Mouse (Mus musculus) embryonic facial prominence, embryonic 14.5 days (tissue): Measurements from ENCODE around the gene Tmprss13. TPM values are rescaled to one million over a fixed set of nuclear protein-coding genes. Genes with fewer than 3 reads are reported as not detected.
A peak's percentile ranks its signal among the peaks of the same experiment; 100 is the strongest.

ENCODE experiments used
- ATAC-seq: fragments of 200-750 bp; cut with Nextera tagmentation; 2 replicates; pipeline ENCODE4 v1.8.0; 2017; ENCODE audit warnings: low read depth, moderate number of reproducible peaks, moderate TSS enrichment
- DNase-seq: peaks from one replicate; pipeline ENCODE4 v3.0.0-alpha.2; 2015; ENCODE audit warnings: low spot score
- H3K27ac ChIP-seq: fragments of 300-500 bp; sonication (generic); replicated peaks from 2 replicates; pipeline ENCODE4 v1.5.1; 2014; ENCODE audit warnings: low read depth, mild to moderate bottlenecking, low read length, moderate library complexity
- H3K27me3 ChIP-seq: fragments of 300-500 bp; sonication (generic); replicated peaks from 2 replicates; pipeline ENCODE4 v1.6.1; 2014; ENCODE audit warnings: low read length; ENCODE audit not compliant: control insufficient read depth, insufficient read depth
- H3K36me3 ChIP-seq: fragments of 300-500 bp; sonication (generic); 2 replicates; pipeline ENCODE4 v1.6.1; 2014; ENCODE audit warnings: low read length, mixed read lengths; ENCODE audit not compliant: control insufficient read depth, insufficient read depth
- H3K4me1 ChIP-seq: fragments of 300-500 bp; sonication (generic); 2 replicates; pipeline ENCODE4 v1.6.1; 2014; ENCODE audit warnings: antibody characterized with exemption, low read length; ENCODE audit not compliant: control insufficient read depth, insufficient read depth
- H3K4me2 ChIP-seq: fragments of 300-500 bp; sonication (generic); 2 replicates; pipeline ENCODE4 v1.6.1; 2014; ENCODE audit warnings: low read depth, mild to moderate bottlenecking, low read length, moderate library complexity, mixed read lengths
- H3K4me3 ChIP-seq: fragments of 300-500 bp; sonication (generic); 2 replicates; pipeline ENCODE4 v1.5.1; 2014; ENCODE audit warnings: low read depth, mild to moderate bottlenecking, low read length
- H3K9ac ChIP-seq: fragments of 300-500 bp; sonication (generic); 2 replicates; pipeline ENCODE4 v1.6.1; 2014; ENCODE audit warnings: low read depth, mild to moderate bottlenecking, low read length, moderate library complexity, mixed read lengths
- H3K9me3 ChIP-seq: fragments of 300-500 bp; sonication (generic); 2 replicates; pipeline ENCODE4 v1.6.1; 2016; ENCODE audit warnings: low read length; ENCODE audit not compliant: control insufficient read depth
- WGBS: fragments of 180-500 bp; shearing (Covaris S2); extraction: QIAGEN DNeasy Blood & Tissue Kit; methylation state at CpG from one replicate; pipeline ENCODE4 v1.1.7; 2014; 5-methylcytosine and 5-hydroxymethylcytosine counted together
- polyA plus RNA-seq: library from polyadenylated mRNA; unstranded; fragments of >200 nt; fragmentation: Nextera tagmentation; extraction: Ambion mirVana; gene quantifications from 2 replicates; pipeline ENCODE4 v1.2.1, GENCODE M21; 2014

The Tmprss13 gene
- polyA plus RNA-seq, 1 experiment from 2014 or later = 3.3 TPM

GRCm38 (mm10) chr9:45380411-45381251 is 61.7 kb downstream of the Tmprss13 start:
- Histone ChIP-seq H3K27ac (no peak overlapping the region), H3K9ac (no peak overlapping the region), H3K36me3 (no peaks in the 10 kb centered on the region), H3K4me2 (no peak overlapping the region), H3K27me3 (no peaks in the 10 kb centered on the region), H3K4me3 (no peak overlapping the region), H3K4me1 (no peaks in the 10 kb centered on the region), H3K9me3 (no peaks in the 10 kb centered on the region)
- 52% methylated on average over 10 of the region's 10 CpGs for WGBS
- ATAC-seq (no peak), DNase-seq (peak; percentile 19)

GRCm38 (mm10) chr9:45382336-45382735 is 63.4 kb downstream of the Tmprss13 start:
- no peak overlapping the region for H3K27ac ChIP-seq
- no peaks in the 10 kb centered on the region for H3K27me3 ChIP-seq
- H3K9me3 ChIP-seq = no peaks in the 10 kb centered on the region
- ATAC-seq (no peak), DNase-seq (no peak)
- 70% methylated on average over 5 of the region's 5 CpGs for WGBS
- no peaks in the 10 kb centered on the region for H3K36me3 ChIP-seq
- H3K9ac ChIP-seq = no peak overlapping the region
- H3K4me3 ChIP-seq = no peak overlapping the region
- no peaks in the 10 kb centered on the region for H3K4me1 ChIP-seq
- H3K4me2 ChIP-seq = no peak overlapping the region

GRCm38 (mm10) chr9:45382834-45383233 is 63.9 kb downstream of the Tmprss13 start:
- ATAC-seq = no peak
- H3K27ac ChIP-seq = no peak overlapping the region
- WGBS = 74% methylated on average over 5 of the region's 5 CpGs

GRCm38 (mm10) chr9:45383883-45384282 is 65.0 kb downstream of the Tmprss13 start:
- DNase-seq (no peak), ATAC-seq (no peak)
- no peaks in the 10 kb centered on the region for H3K4me1 ChIP-seq
- no peak overlapping the region for H3K4me2 ChIP-seq
- no peaks in the 10 kb centered on the region for H3K27me3 ChIP-seq
- H3K4me3 ChIP-seq = no peak overlapping the region
- H3K9ac ChIP-seq = no peak overlapping the region
- no peak overlapping the region for H3K27ac ChIP-seq
- 89% methylated on average over 6 of the region's 6 CpGs for WGBS
- no peaks in the 10 kb centered on the region for H3K9me3 ChIP-seq
- H3K36me3 ChIP-seq = no peaks in the 10 kb centered on the region

More at GRCm38 (mm10) chr9:45382834-45383233, 63.9 kb downstream of the Tmprss13 start:
- Histone ChIP-seq H3K36me3 (no peaks in the 10 kb centered on the region), H3K4me3 (no peak overlapping the region), H3K27me3 (no peaks in the 10 kb centered on the region), H3K4me2 (no peak overlapping the region), H3K9ac (no peak overlapping the region), H3K9me3 (no peaks in the 10 kb centered on the region), H3K4me1 (no peaks in the 10 kb centered on the region)
- no peak for DNase-seq

- H3K4me2 ChIP-seq = no peak overlapping the region
- no peak for DNase-seq
- no peak overlapping the region for H3K4me3 ChIP-seq
These were observed 67.8 kb downstream of the Tmprss13 start for GRCm38 (mm10) chr9:45386698-45387097.

GRCm38 (mm10) chr9:45388385-45388994 is 69.6 kb downstream of the Tmprss13 start:
- no peak overlapping the region for H3K27ac ChIP-seq
- no peaks in the 10 kb centered on the region for H3K9me3 ChIP-seq
- no peaks in the 10 kb centered on the region for H3K4me1 ChIP-seq
- DNase-seq = peak; percentile 76
- H3K4me2 ChIP-seq = no peak overlapping the region
- peaks cover 11% of the 10 kb centered on the region for H3K36me3 ChIP-seq
- WGBS = 51% methylated on average over 12 of the region's 12 CpGs
- H3K4me3 ChIP-seq = no peak overlapping the region
- no peaks in the 10 kb centered on the region for H3K27me3 ChIP-seq
- H3K9ac ChIP-seq = no peak overlapping the region
- ATAC-seq = peak; percentile 87

More at GRCm38 (mm10) chr9:45386698-45387097, 67.8 kb downstream of the Tmprss13 start:
- H3K4me1 ChIP-seq = no peaks in the 10 kb centered on the region
- no peak overlapping the region for H3K9ac ChIP-seq
- H3K36me3 ChIP-seq = no peaks in the 10 kb centered on the region
- no peak overlapping the region for H3K27ac ChIP-seq
- no peaks in the 10 kb centered on the region for H3K9me3 ChIP-seq
- H3K27me3 ChIP-seq = no peaks in the 10 kb centered on the region
- WGBS = 81% methylated on average over 5 of the region's 5 CpGs
- ATAC-seq = no peak

GRCm38 (mm10) chr9:45389596-45389995 is 70.7 kb downstream of the Tmprss13 start:
- Histone ChIP-seq H3K9ac (no peak overlapping the region), H3K4me1 (no peaks in the 10 kb centered on the region), H3K36me3 (peaks cover 15% of the 10 kb centered on the region), H3K4me2 (no peak overlapping the region), H3K4me3 (no peak overlapping the region), H3K9me3 (no peaks in the 10 kb centered on the region), H3K27ac (no peak overlapping the region), H3K27me3 (no peaks in the 10 kb centered on the region)
- 86% methylated on average over 8 of the region's 8 CpGs for WGBS
- no peak for DNase-seq
- ATAC-seq = no peak

- DNase-seq (no peak), ATAC-seq (no peak)
- Histone ChIP-seq H3K4me2 (no peak overlapping the region), H3K36me3 (peaks cover 22% of the 10 kb centered on the region), H3K27ac (no peak overlapping the region), H3K27me3 (no peaks in the 10 kb centered on the region), H3K4me3 (no peak overlapping the region), H3K9ac (no peak overlapping the region), H3K9me3 (no peaks in the 10 kb centered on the region), H3K4me1 (no peaks in the 10 kb centered on the region)
- 76% methylated on average over 7 of the region's 7 CpGs for WGBS
These were observed 72.4 kb downstream of the Tmprss13 start for GRCm38 (mm10) chr9:45391299-45391698.
